Mouse (Mus musculus): ENCODE measurements at regions not wholly inside any gene's neighbourhood (a gene's known extent, or its start where the extent isn't known, plus 50 kb on each side); places are given as distances from the start of the nearest gene placed in this dataset.

- no peak for DNase-seq (ENCODE audit: low spot score in 2 of 2)
Measured at GRCm38 (mm10) chr11:111568041-111568440, 502.1 kb downstream of the Kcnj2 start.

GRCm38 (mm10) chr11:111568876-111569275, 502.9 kb downstream of the Kcnj2 start:
- no peak for DNase-seq (ENCODE audit: low spot score in 2 of 2)

DNA sequence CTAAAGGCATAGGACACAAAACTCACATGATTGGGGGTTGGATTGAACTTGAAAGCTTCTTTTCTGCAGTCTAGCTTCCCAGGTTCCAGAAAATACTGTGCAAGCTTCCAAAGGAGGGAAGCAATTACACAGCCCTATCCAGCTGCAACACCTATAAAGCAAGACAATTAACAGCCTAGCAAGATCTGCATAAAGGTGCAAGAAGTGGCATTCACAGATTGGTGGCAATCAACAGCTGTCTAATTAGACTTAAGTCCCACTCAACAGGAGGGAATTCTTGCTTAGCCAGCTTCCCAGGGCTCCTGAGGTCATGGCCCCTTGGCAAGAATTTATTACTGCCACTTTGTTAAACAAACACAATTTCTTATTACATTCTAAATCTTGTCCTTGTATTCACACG, 511.9 kb downstream of the Kcnj2 start:
- DNase-seq (ENCODE audit: low spot score in 2 of 2), result no peak

DNA sequence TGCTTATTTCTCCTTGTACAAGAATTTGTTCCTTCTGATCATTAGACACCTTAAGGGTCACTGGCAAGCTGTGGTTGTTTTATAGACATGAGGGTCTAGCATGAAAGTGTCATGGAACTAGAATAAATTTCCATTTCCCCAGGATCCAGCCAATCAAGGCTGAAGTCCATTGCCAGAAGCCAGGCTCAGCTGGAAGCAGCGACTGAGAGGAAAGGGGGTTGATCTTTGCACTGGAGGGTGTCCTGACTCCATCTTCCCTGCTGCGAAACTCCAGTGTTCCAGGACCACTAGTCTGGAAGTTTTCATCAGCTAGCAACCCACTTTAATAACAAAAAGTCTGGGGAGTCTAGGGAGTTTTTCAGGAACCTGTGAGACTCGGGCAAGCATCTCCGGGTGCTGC, 517.0 kb downstream of the Kcnj2 start:
- DNase-seq (ENCODE audit: low spot score in 2 of 2), result no peak

GRCm38 (mm10) chr11:111583606-111584005, 517.6 kb downstream of the Kcnj2 start:
- no peak for DNase-seq (ENCODE audit: low spot score in 2 of 2)

DNA sequence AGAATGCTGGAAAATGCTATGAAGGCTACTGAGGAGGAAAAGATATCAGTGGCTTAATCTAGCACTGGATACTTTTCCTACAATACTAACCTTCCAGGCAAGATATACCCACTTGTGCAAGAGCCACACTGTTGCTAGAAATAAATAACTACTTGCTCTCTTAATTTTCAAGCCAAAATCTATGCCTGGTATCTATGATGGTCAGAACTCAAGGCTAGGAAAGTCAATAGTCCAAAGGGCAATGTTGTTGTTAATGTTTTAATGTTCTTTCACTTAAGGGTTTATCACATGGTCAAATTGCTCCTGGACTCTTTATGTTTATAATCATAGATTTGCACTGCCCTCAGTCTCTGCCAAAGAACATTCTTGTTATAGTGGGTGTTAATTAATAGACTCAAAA, 533.5 kb downstream of the Kcnj2 start:
- DNase-seq (ENCODE audit: low spot score in 2 of 2), result no peak

DNA sequence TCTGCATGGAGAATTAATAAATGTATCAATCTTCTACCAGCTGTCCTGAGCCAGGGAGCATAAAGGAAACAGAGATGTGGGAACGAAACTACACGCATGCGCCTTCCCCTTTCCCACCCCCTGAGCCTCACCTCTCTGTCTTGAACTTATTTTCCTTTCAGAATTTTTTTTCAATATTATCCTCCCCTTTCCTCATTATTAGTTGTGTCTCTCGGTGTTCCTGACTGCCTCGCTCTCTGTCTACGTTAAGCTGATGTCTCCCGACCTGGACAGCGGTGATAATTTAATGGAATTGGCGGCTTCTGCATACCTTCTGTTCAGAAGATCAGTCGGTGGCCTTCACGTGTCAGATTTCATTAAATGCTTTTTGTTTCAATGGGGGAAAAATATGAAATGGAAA, 539.2 kb downstream of the Kcnj2 start:
- no peak for DNase-seq (ENCODE audit: low spot score in 2 of 2)

DNA sequence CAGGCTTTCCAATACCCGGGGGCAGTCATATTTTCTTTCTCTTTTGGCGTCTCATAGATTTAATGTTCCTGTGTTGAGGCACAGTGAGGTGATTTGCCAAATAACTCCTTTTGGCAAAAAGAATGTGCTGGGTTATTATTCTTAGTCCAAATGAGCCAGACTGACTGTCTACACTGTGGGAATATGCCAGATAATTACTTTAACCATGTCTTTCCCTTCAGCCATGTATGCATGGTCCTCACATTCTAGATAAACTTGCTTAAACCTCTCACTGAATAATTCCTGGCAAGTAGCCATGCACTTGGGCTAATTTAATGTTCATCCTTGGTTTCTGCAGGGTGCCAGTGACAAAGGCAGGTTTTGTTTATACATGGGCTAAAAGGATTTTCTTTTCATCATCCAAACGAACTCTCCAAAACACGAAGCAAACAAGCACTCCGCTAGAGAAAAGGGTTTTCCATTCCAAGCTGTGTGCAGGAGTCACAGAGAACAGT, 544.6 kb downstream of the Kcnj2 start:
- no peak for DNase-seq (ENCODE audit: low spot score in 2 of 2)

DNA sequence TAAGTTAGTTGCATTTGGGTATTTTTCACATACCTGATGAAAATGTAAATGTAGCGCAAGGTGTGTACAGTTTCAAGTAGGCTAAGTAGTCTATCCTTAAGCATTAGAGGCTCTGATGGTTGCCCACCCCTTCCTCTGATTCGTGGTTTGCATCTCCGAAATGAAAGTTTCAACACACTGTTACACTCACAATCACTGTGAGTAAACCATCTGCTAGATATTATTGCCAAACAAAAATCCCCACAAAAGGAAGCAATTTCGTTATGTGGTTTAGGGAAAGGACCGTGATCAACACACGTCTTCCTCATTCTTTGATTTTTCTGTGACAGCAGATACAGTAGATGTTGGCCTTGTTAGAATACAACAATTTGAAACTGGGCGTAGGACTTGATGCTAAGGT, 577.6 kb downstream of the Kcnj2 start:
- DNase-seq (ENCODE audit: low spot score in 2 of 2), result no peak

DNA sequence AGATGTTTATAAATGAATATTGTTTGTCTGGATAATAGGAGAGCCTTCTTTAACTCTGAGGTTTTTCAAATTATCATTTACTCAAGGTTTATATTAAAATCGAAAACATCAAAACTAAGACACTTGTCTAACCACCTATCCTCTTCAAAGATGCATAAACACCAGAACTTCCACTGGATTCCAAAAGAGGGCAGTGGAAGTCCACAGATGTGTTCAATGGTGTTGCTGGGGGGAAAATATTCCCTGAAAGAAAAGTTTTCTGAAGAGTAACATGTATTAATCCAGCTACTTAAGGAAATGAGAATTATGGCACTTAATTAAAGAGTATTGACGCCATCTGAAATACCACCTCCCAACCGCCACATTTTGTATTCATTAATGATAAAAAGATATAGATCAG, 586.9 kb downstream of the Kcnj2 start:
- DNase-seq (ENCODE audit: low spot score in 2 of 2), result no peak

GRCm38 (mm10) chr11:111657778-111658177, 591.8 kb downstream of the Kcnj2 start:
- no peak for DNase-seq (ENCODE audit: low spot score in 2 of 2)

DNA sequence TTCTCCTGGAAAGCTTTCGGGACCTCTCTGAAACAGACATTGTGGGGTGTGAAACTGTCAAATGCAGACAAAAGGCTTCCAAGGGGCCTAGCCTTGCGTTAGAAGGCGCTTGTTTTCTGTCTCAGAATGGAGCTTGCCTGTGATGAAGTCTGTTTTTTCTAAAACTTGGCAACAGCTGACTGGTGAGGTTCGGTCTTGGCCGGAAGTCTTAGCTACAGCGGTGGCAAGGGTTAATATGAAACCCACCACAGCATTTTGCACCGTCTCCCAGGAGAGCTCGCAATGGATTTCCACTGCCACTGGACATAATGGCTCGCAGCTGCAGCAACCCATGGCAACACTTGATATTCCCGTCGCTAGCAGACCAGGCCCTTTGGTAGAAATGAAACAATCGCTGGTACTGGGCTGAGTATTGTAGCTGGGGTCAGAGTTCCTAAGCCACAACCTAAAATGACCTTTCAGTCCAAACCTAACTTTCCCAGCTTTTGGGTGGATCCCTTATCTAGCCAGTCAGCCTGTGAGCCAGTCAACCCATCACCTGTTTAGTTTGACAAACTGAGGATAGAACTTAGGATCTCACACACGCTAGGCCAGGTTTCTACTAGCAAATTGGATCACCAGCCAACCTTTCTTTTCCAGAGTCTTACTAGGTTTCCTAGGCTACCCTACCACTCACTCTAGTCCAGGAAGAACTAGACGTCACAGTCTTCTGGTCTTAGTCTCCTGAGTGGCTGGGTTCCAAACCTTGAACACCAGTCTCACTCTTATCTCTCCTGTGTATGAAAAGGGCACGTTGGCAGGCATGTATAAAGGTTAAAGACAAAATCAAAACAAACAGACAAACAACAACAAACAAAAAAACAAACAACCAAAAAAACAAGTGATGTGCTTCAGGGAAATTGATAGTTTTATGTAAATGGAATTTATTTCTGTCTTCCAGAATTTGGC, 592.7 kb downstream of the Kcnj2 start:
- DNase-seq (ENCODE audit: low spot score in 2 of 2), result no peak

DNA sequence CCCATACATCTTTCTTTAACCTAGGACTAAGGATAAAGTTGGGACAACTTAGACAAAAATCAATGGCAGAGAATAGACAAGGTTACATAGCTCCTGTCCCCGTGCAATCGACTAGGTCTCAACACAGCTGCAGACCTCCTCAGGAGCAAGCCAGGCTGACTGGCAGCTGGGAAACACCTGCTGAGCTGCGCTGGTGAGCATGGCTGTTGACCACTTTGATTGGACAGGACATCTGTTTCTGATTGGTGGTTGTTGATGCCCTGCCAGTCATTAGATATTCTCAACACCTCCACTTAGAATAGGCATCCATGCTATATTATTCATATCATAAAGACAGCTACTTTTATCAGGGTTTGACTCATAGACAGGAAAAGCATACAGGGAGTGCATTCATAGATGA, 597.3 kb downstream of the Kcnj2 start:
- no peak for DNase-seq (ENCODE audit: low spot score in 2 of 2)

DNA sequence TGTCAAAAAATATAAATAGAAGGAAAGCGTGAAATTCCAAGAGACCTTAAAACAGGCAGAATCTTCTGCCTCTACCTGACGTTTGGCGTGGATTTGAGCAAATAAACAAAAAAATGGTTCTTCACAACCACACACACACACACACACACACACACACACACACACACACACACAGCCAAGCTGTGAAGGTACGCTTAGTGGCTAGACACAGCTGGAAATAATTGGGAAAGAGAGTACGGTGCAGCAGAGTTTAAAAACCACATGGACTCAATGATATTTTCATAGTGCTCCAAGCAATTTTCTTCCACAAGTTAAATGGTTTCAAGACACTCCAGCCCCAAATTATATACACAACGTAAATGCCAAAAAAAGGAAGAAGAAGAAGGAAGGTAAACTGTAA, 600.4 kb downstream of the Kcnj2 start:
- no peak for DNase-seq (ENCODE audit: low spot score in 2 of 2)

- DNase-seq (ENCODE audit: low spot score in 2 of 2), result no peak
Measured at GRCm38 (mm10) chr11:111671865-111672264, 605.9 kb downstream of the Kcnj2 start.

DNA sequence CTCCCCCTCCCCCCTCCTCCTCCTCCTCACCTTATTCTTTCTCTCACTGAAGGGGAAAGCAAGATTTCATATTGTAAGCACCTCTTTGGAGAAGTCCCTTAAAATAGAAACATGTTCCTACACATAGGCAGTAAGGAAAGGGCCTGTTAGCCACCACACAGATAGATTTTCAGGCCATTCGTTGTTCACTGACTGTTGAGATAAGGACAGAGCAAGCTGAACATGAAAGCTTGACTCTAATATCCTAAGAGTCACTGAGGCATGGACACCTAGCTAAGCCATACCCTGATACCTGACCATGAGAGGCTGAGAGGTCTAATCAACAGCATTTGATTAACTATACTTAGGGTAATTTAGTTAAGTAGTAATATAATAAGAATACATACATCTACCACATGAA, 609.7 kb downstream of the Kcnj2 start:
- DNase-seq (ENCODE audit: low spot score in 2 of 2), result no peak

DNA sequence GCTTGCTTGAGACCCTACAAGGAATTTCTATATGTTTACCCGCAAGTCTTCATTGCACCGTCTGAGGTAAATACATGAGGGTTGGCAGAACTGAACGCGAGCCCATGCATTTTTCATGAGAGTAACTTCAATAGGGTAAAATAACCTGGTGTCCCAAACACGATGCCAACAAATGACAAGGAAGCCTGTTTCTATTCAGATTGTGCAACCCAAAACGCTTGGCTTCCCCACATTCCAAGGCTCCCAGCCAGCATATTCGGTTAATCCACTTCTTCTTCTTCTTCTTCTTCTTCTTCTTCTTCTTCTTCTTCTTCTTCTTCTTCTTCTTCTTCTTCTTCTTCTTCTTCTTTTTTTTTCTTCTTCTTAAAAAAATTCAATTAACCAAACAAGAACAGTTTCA, 616.4 kb downstream of the Kcnj2 start:
- no peak for DNase-seq (ENCODE audit: low spot score in 2 of 2)

- no peak for DNase-seq (ENCODE audit: low spot score in 2 of 2)
Measured at GRCm38 (mm10) chr11:111683909-111684308, 617.9 kb downstream of the Kcnj2 start.

DNA sequence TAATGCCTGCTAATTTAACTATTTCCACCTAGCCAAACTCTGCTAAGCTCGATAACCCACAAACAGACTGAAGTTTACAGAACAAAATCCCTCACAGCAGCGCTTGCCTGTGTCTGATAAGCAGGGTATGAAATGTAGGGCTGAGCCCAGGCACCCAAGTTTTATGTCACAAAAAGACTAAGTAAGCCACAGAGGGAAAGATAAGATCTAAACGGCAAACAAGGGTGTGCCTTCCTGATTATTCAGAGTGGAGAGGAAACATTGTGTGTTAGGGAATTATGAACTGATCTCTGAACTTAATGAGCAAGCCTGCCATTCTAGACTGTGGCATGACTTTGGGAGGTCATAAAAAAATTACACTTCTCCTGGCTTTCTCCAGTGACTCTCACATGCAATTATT, 621.8 kb downstream of the Kcnj2 start:
- peak in 1 of 2 experiments; percentile 2 for DNase-seq (ENCODE audit: low spot score in 2 of 2)

DNA sequence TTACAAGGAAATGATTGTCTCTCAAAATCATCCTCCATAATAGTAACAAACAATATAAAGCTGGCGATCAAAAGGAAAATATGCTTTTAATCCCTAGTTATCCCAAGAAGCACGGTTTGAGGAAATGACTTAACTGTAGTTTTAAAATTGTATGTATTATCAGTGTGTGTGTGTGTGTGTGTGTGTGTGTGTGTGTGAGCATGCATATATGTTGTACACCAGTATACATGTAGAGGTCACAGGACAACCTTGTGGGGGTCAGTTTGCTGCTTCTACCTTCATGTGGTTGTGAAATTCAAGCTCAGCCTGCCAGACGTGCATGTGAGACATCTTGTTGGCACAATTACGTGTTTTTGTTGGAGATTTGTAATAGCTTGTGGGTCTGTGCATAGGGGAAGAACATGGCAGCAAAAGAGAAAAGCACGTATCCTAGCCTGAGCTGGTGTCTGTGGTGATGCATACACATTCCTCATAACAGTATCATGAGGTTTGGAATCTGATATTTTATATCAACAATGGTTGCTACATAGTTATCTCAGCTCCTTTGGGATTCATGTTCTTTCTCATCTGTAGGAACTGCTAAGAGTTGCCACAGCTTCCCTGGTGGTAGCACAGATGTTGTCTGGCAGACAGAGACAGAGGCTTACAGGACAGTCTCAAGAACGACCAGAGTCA, 622.4 kb downstream of the Kcnj2 start:
- no peak for DNase-seq (ENCODE audit: low spot score in 2 of 2)

DNA sequence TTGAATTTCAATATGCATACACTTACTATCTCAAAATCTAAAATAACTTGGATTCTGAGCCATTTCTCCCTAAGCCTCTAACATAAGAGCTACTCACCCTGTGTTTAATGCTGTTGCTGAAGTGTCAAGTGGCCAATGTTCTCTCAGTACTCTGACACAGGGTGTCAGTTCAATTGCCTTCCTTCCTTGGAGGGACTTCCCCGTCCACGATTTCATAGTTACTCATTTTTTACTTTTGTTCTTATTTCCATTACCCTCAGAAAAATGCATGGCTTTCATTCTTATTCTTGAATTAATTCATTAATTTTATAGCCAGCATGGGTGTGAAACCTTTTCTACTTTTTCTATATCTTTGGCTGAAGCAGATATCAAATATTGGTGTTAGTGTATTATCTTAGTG, 623.9 kb downstream of the Kcnj2 start:
- no peak for DNase-seq (ENCODE audit: low spot score in 2 of 2)

DNA sequence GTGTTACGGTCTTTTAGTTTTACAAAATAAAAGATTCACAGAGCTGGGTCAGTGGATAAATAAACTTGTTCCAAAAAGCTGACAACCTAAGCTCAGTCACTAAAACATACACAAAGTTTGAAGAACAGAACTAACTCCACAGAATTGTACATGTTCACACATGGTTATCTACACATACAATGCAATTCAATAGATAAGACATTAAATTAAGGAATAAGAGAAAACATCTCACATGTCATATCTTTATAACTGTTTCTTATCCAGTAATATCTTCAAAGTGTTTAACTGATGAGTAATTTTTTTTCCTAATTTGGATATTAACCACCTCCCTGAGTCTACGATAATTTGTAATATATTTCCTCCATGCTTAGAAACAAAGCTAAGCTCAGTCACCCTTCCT, 625.5 kb downstream of the Kcnj2 start:
- no peak for DNase-seq (ENCODE audit: low spot score in 2 of 2)

GRCm38 (mm10) chr11:111696668-111697067, 630.7 kb downstream of the Kcnj2 start:
- DNase-seq (ENCODE audit: low spot score in 2 of 2), result no peak

Measured in urinary bladder, postnatal 36 days (tissue).